8 mouse cellular contexts compared by ENCODE assay signal in the genomic region with DNA sequence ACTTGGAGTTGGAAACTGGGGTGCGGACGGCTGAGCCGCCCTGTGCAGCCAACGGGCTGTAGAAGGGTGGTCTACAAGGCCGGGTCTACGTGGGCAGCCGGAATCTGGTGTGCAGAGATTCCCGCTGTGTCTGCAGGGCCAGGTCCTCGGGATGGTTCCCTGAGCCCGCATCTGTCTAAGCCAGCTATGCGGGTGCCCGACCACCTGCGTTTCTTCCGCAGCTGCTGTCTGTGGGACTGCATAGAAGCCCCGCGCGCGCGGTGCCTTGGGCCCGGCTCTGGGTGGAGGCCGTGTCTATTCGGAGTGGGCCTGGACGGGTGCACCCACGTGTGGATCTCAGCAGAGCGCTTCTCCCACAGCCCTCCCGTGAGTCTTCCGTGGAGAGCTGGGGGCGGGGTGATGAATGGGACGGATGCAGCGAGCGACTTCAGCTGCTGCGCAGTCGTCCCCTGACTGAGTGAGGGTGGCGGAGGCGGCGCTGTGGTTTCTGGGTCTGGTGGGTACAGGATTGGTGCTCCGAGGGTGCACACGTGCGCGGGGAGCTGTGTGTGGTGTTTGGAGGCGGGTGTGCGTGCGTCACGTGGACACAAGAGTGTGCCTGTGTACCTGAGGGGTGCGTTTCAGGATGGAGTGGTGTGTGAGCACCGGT. TPM values are rescaled to one million over a fixed set of nuclear protein-coding genes. Genes with fewer than 3 reads are reported as not detected.
DNase-seq lines count a peak whose midpoint lies in the region; ATAC-seq and TF ChIP-seq lines count a peak whose summit lies in the region.

No protein-coding gene starts in this region.

- H3K27ac ChIP-seq in heart, embryonic 10.5 days: peak overlapping the region; percentile 73
- H3K27ac ChIP-seq in kidney, adult 2 months (ENCODE audit: insufficient read depth, low read depth, low read length): no peak overlapping the region
- H3K27ac ChIP-seq in limb, embryonic 15.5 days: no peak overlapping the region
- H3K27ac ChIP-seq in midbrain, embryonic 16.5 days (ENCODE audit: low read length): peak overlapping the region; percentile 74
- no peak overlapping the region for H3K27ac ChIP-seq in stomach, embryonic 16.5 days (ENCODE audit: low read length)

- ATAC-seq in limb, embryonic 15.5 days (ENCODE audit: insufficient number of reproducible peaks, low FRiP score, low TSS enrichment, low read depth): peak; percentile 6; the same call in 1 of the 2 replicates
- peak; percentile 79 for ATAC-seq in midbrain, embryonic 16.5 days
- ATAC-seq in stomach, embryonic 16.5 days (ENCODE audit: insufficient read depth, low FRiP score): peak; percentile 2; the same call in 1 of the 2 replicates

- no peaks in the 10 kb centered on the region for H3K36me3 ChIP-seq in heart, embryonic 10.5 days
- H3K36me3 ChIP-seq in kidney, adult 2 months (ENCODE audit: control insufficient read depth, insufficient read depth, low read length): no peaks in the 10 kb centered on the region
- H3K36me3 ChIP-seq in limb, embryonic 15.5 days: no peaks in the 10 kb centered on the region
- H3K36me3 ChIP-seq in midbrain, embryonic 16.5 days (ENCODE audit: control insufficient read depth, insufficient read depth, low read length): no peaks in the 10 kb centered on the region
- H3K36me3 ChIP-seq in stomach, embryonic 16.5 days (ENCODE audit: control insufficient read depth, insufficient read depth, low read length): no peaks in the 10 kb centered on the region

- peak overlapping the region; percentile 79 for H3K4me3 ChIP-seq in heart, embryonic 10.5 days
- peak overlapping the region; percentile 66 for H3K4me3 ChIP-seq in kidney, adult 2 months (ENCODE audit: insufficient read depth, low read depth, low read length)
- H3K4me3 ChIP-seq in limb, embryonic 15.5 days: peak overlapping the region; percentile 61
- peak overlapping the region; percentile 78 for H3K4me3 ChIP-seq in midbrain, embryonic 16.5 days (ENCODE audit: low read depth, low read length)
- H3K4me3 ChIP-seq in stomach, embryonic 16.5 days (replicated peaks; ENCODE audit: low read length): peak overlapping the region; percentile 65

- peak overlapping the region; percentile 44 for H3K9ac ChIP-seq in limb, embryonic 15.5 days
- peak overlapping the region; percentile 81 for H3K9ac ChIP-seq in midbrain, embryonic 16.5 days (ENCODE audit: low read depth, low read length)
- H3K9ac ChIP-seq in stomach, embryonic 16.5 days (ENCODE audit: low read length): peak overlapping the region; percentile 75

- no peaks in the 10 kb centered on the region for H3K9me3 ChIP-seq in heart, embryonic 10.5 days
- H3K9me3 ChIP-seq in limb, embryonic 15.5 days: no peaks in the 10 kb centered on the region
- no peaks in the 10 kb centered on the region for H3K9me3 ChIP-seq in midbrain, embryonic 16.5 days (replicated peaks; ENCODE audit: control insufficient read depth, low read length, poor library complexity, severe bottlenecking)
- no peaks in the 10 kb centered on the region for H3K9me3 ChIP-seq in stomach, embryonic 16.5 days (replicated peaks; ENCODE audit: control insufficient read depth, low read length)

- under 1% methylated on average over 46 of the region's 46 CpGs for WGBS in heart, embryonic 10.5 days
- 2% methylated on average over 46 of the region's 46 CpGs for WGBS in kidney, adult 2 months
- WGBS in limb, embryonic 15.5 days: under 1% methylated on average over 46 of the region's 46 CpGs
- under 1% methylated on average over 46 of the region's 46 CpGs for WGBS in midbrain, embryonic 16.5 days
- under 1% methylated on average over 46 of the region's 46 CpGs for WGBS in stomach, embryonic 16.5 days

- peak overlapping the region; percentile 92 for H3K4me2 ChIP-seq in limb, embryonic 15.5 days
- H3K4me2 ChIP-seq in midbrain, embryonic 16.5 days (ENCODE audit: low read length): peak overlapping the region; percentile 87
- H3K4me2 ChIP-seq in stomach, embryonic 16.5 days (ENCODE audit: low read depth, low read length): peak overlapping the region; percentile 96

- H3K27me3 ChIP-seq in heart, embryonic 10.5 days (ENCODE audit: insufficient read depth, poor library complexity, severe bottlenecking): peaks cover 80% of the 10 kb centered on the region
- no peaks in the 10 kb centered on the region for H3K27me3 ChIP-seq in kidney, adult 2 months (replicated peaks; ENCODE audit: control insufficient read depth, insufficient read depth, low read length)
- H3K27me3 ChIP-seq in limb, embryonic 15.5 days: peaks cover 20% of the 10 kb centered on the region
- no peaks in the 10 kb centered on the region for H3K27me3 ChIP-seq in midbrain, embryonic 16.5 days (ENCODE audit: control insufficient read depth, insufficient read depth, low read depth, low read length)
- peaks cover 7% of the 10 kb centered on the region for H3K27me3 ChIP-seq in stomach, embryonic 16.5 days (ENCODE audit: control insufficient read depth, insufficient read depth, low read length)

- no peak for DNase-seq in heart, embryonic 10.5 days (ENCODE audit: low spot score)
- DNase-seq in heart, adult 9 months (ENCODE audit: low spot score in 2 of 2): no peak
- peak; percentile 68 for DNase-seq in cerebellum, adult 11 months
- peak; percentile 20 for DNase-seq in forelimb bud, embryonic 11.5 days (ENCODE audit: low read depth, low spot score)
- DNase-seq in kidney, adult 2 months: peak; percentile 23

- TF ChIP-seq POLR2A in kidney, adult 2 months (IDR thresholded peaks at IDR 0.05; ENCODE audit: low read depth, low read length): no peak

- peaks cover 34% of the 10 kb centered on the region for H3K4me1 ChIP-seq in heart, embryonic 10.5 days
- H3K4me1 ChIP-seq in kidney, adult 2 months (ENCODE audit: control insufficient read depth, insufficient read depth, low read length): peaks cover 3% of the 10 kb centered on the region; the same call in 1 of the 2 replicates
- H3K4me1 ChIP-seq in limb, embryonic 15.5 days: peaks cover 50% of the 10 kb centered on the region
- H3K4me1 ChIP-seq in midbrain, embryonic 16.5 days (ENCODE audit: control insufficient read depth, insufficient read depth, low read length): peaks cover 13% of the 10 kb centered on the region; the same call in 1 of the 2 replicates
- peaks cover 37% of the 10 kb centered on the region for H3K4me1 ChIP-seq in stomach, embryonic 16.5 days (ENCODE audit: control insufficient read depth, insufficient read depth, low read length)

- no peak for TF ChIP-seq CTCF in kidney, adult 2 months (conservative IDR thresholded peaks at IDR 0.05; ENCODE audit: insufficient read depth, insufficient read length, low read depth, low read length)

RNA-seq across cellular contexts. Expression of a gene that starts 0.5 kb away (rescaled TPM):
- 2.2 and 3.4 TPM in 2 replicates for polyA plus RNA-seq in heart, embryonic 10.5 days (2016; fragmentation: Nextera tagmentation; extraction: Ambion mirVana)
- polyA plus RNA-seq in kidney, adult 2 months (2012; rRNA removed): 1.0 and 1.1 TPM in 2 replicates
- 12.0 and 13.2 TPM in 2 replicates for polyA plus RNA-seq in limb, embryonic 15.5 days (2015; fragmentation: Nextera tagmentation; extraction: Ambion mirVana)
- 31.9 and 33.6 TPM in 2 replicates for polyA plus RNA-seq in midbrain, embryonic 16.5 days (2015; fragmentation: Nextera tagmentation; extraction: Ambion mirVana)
- 13.9 and 15.5 TPM in 2 replicates for polyA plus RNA-seq in stomach, embryonic 16.5 days (2015; fragmentation: Nextera tagmentation; extraction: Ambion mirVana)

RNA-seq across cellular contexts. Expression of a gene that starts 20.4 kb away (rescaled TPM):
- 2.6 and 4.8 TPM in 2 replicates for polyA plus RNA-seq in heart, embryonic 10.5 days (2016; fragmentation: Nextera tagmentation; extraction: Ambion mirVana)
- polyA plus RNA-seq in kidney, adult 2 months (2012; rRNA removed): 4.8 and 6.3 TPM in 2 replicates
- 3.5 and 4.2 TPM in 2 replicates for polyA plus RNA-seq in limb, embryonic 15.5 days (2015; fragmentation: Nextera tagmentation; extraction: Ambion mirVana)
- polyA plus RNA-seq in midbrain, embryonic 16.5 days (2015; fragmentation: Nextera tagmentation; extraction: Ambion mirVana): 0.30 and 0.48 TPM in 2 replicates
- polyA plus RNA-seq in stomach, embryonic 16.5 days (2015; fragmentation: Nextera tagmentation; extraction: Ambion mirVana): 25.4 and 30.6 TPM in 2 replicates

RNA-seq across cellular contexts. Expression of a gene that starts 28.3 kb away (rescaled TPM):
- polyA plus RNA-seq in heart, embryonic 10.5 days (2016; fragmentation: Nextera tagmentation; extraction: Ambion mirVana): 11.2 and 11.6 TPM in 2 replicates
- polyA plus RNA-seq in kidney, adult 2 months (2012; rRNA removed): 2.2 and 2.9 TPM in 2 replicates
- polyA plus RNA-seq in limb, embryonic 15.5 days (2015; fragmentation: Nextera tagmentation; extraction: Ambion mirVana): 10.5 and 11.3 TPM in 2 replicates
- polyA plus RNA-seq in midbrain, embryonic 16.5 days (2015; fragmentation: Nextera tagmentation; extraction: Ambion mirVana): 9.8 and 12.1 TPM in 2 replicates
- polyA plus RNA-seq in stomach, embryonic 16.5 days (2015; fragmentation: Nextera tagmentation; extraction: Ambion mirVana): 10.8 and 11.1 TPM in 2 replicates

RNA-seq across cellular contexts. Expression of a gene that starts 58.3 kb away (rescaled TPM):
- polyA plus RNA-seq in heart, embryonic 10.5 days (2016; fragmentation: Nextera tagmentation; extraction: Ambion mirVana): 3.4 and 4.1 TPM in 2 replicates
- 24.3 and 28.7 TPM in 2 replicates for polyA plus RNA-seq in kidney, adult 2 months (2012; rRNA removed)
- polyA plus RNA-seq in limb, embryonic 15.5 days (2015; fragmentation: Nextera tagmentation; extraction: Ambion mirVana): 2.5 and 2.6 TPM in 2 replicates
- 1.2 and 1.7 TPM in 2 replicates for polyA plus RNA-seq in midbrain, embryonic 16.5 days (2015; fragmentation: Nextera tagmentation; extraction: Ambion mirVana)
- polyA plus RNA-seq in stomach, embryonic 16.5 days (2015; fragmentation: Nextera tagmentation; extraction: Ambion mirVana): 23.9 and 28.9 TPM in 2 replicates

Comparison
In these comparisons a context has a peak if more than half of its experiments do, and no peak if none do; other contexts are left out.
1. DNase-seq: peak in cerebellum, adult 11 months (single experiment), forelimb bud, embryonic 11.5 days (single experiment) and kidney, adult 2 months (single experiment); none in heart, embryonic 10.5 days (single experiment) and heart, adult 9 months (0 of 2).
2. H3K27ac ChIP-seq: peak in heart, embryonic 10.5 days (single experiment) and midbrain, embryonic 16.5 days (single experiment); none in kidney, adult 2 months (single experiment), limb, embryonic 15.5 days (single experiment) and stomach, embryonic 16.5 days (single experiment).
3. ATAC-seq: peak in every context shown above with its lines; median percentile 79 in midbrain, embryonic 16.5 days; 6 in limb, embryonic 15.5 days; 2 in stomach, embryonic 16.5 days.
4. Peak in every context shown above with its lines, with median percentiles within 50 percentile points of each other: H3K4me3 ChIP-seq, H3K4me2 ChIP-seq and H3K9ac ChIP-seq.